15 mouse cellular contexts compared by ENCODE assay signal in the genomic region with DNA sequence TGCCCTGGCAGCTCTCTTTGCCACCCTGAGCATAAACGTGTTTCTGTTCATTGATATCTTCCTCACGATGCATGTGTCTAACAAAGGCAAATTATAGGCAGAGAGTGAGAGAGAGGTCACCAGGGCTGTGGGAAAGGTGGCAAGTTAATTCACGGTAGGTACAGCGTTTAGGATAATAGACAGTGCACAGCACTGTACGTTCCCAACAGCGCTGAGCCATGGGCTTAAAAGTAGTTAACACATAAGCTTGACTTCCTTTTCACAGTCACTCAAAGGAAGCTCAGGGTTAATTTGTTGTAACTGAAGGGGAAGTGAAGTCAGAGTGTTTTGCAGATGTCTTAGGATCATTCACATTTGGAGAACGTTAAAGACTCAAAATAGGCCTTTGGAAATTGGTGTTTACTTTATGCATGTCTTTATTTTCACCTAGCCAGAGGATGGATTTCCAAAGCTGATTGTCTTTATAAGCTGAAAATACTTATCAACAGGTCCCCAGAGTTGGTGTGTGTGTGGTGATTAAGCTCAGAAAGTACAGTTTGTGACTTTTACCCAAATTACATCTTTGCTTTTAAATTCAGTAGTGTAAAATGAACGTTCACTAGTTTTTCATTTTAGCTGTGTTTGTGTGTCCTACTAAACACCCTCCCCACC. TPM values are rescaled to one million over a fixed set of nuclear protein-coding genes. Genes with fewer than 3 reads are reported as not detected.
DNase-seq lines count a peak whose midpoint lies in the region; ATAC-seq lines count a peak whose summit lies in the region.
"Had no signal": no experiment of that assay in that cellular context is flagged by ENCODE, and none has a peak within 500 bp of the region (broad histone marks: within the 10 kb centered on the region; RNA-seq: fewer than 3 reads in every experiment).

No protein-coding gene starts in this region.

- peak; percentile 35 to 58 for DNase-seq in spleen, postnatal 36 days (ENCODE audit: low spot score in 2 of 2)
- no peak for DNase-seq in spleen, adult 12 weeks (ENCODE audit: low spot score)
- DNase-seq in thymus, postnatal 25 days, result peak; percentile 50
- DNase-seq in gastrocnemius, postnatal 25 days, result no peak
- no peak for DNase-seq in hindbrain, embryonic 10.5 days (ENCODE audit: low spot score)
- DNase-seq in embryo, embryonic 10 days (ENCODE audit: low spot score), result no peak
- DNase-seq: heart, adult 11 months; heart, postnatal 10 days; kidney, postnatal 25 days; lung, postnatal 4 days; right cerebral cortex, postnatal 14 days had no signal

- no peaks in the 10 kb centered on the region for H3K4me1 ChIP-seq in hindbrain, embryonic 10.5 days (replicated peaks)
- H3K4me1 ChIP-seq: intestine, embryonic 15.5 days had no signal

- ATAC-seq in erythroid progenitor cell, adult 5-6 weeks (replicated peaks; ENCODE audit: low FRiP score, poor library complexity, severe bottlenecking), result peak; percentile 22; the same call in 1 of the 2 replicates
- ATAC-seq: intestine, embryonic 15.5 days had no signal

- no peaks in the 10 kb centered on the region for H3K9me3 ChIP-seq in hindbrain, embryonic 10.5 days
- H3K9me3 ChIP-seq: intestine, embryonic 15.5 days had no signal

- peak overlapping the region; percentile 70 for H3K27ac ChIP-seq in macrophage
- no peak overlapping the region for H3K27ac ChIP-seq in hindbrain, embryonic 10.5 days
- H3K27ac ChIP-seq: intestine, embryonic 15.5 days had no signal

- H3K4me3 ChIP-seq in macrophage (ENCODE audit: inconsistent target), result no peak overlapping the region
- H3K4me3 ChIP-seq in hindbrain, embryonic 10.5 days, result no peak overlapping the region
- H3K4me3 ChIP-seq: intestine, embryonic 15.5 days had no signal

- H3K79me2 ChIP-seq in macrophage (ENCODE audit: inconsistent target), result peaks cover 33% of the 10 kb centered on the region; the same call in 1 of the 2 replicates

- 15% methylated on average over 8 of the region's 8 CpGs for WGBS in macrophage (ENCODE audit: missing documents)
- WGBS in hindbrain, embryonic 10.5 days, result 92% methylated on average over 8 of the region's 8 CpGs

- H3K36me3 ChIP-seq in macrophage (ENCODE audit: inconsistent target), result 0 out of 2 replicates have a peak, but pooled peaks cover under 1% of the 10 kb centered on the region
- H3K36me3 ChIP-seq in hindbrain, embryonic 10.5 days, result peaks cover 64% of the 10 kb centered on the region

- H3K27me3 ChIP-seq in hindbrain, embryonic 10.5 days (ENCODE audit: insufficient read depth, poor library complexity, severe bottlenecking), result no peaks in the 10 kb centered on the region
- H3K27me3 ChIP-seq: intestine, embryonic 15.5 days had no signal

RNA-seq across cellular contexts. Expression of gene Gpr18, which starts 9.1 kb away (rescaled TPM):
- 4.0 TPM in 1 of 2 replicates, not detected in the other for total RNA-seq in erythroid progenitor cell, adult 5-6 weeks (2015; ENCODE audit: low replicate concordance)
- 0.64 and 2.9 TPM in 2 replicates for total RNA-seq in erythroid progenitor cell, adult 5-6 weeks (2017; ENCODE audit: low replicate concordance)
- total RNA-seq in macrophage (2018; cell fraction: chromatin; rRNA removed), result 1 to 10 TPM in 6 of 26 experiments, under 1 TPM in 8, not detected in 12; 0.33 to 5.1 (median 0.94) TPM
- 10 to 100 TPM in 1 of 26 experiments, 1 to 10 TPM in 14, under 1 TPM in 11; 0.12 to 14.1 (median 2.8) TPM for total RNA-seq in macrophage (2018; cell fraction: cytosol; rRNA removed)
- 10 to 100 TPM in 1 of 26 experiments, 1 to 10 TPM in 14, under 1 TPM in 1, not detected in 10; 0.44 to 13.9 (median 3.5) TPM for total RNA-seq in macrophage (2018; cell fraction: nucleus; rRNA removed)
- 0.20 to 0.28 TPM (median 0.22 TPM) in 3 replicates for polyA plus RNA-seq in macrophage (2018)
- not detected for total RNA-seq in gastrocnemius, postnatal 25 days (2021)
- polyA plus RNA-seq in hindbrain, embryonic 10.5 days (2016; fragmentation: Nextera tagmentation; extraction: Ambion mirVana), result 0.20 and 0.21 TPM in 2 replicates
- polyA plus RNA-seq: limb, embryonic 14.5 days had no signal

RNA-seq across cellular contexts. Expression of gene Ubac2, which starts 28.0 kb away (rescaled TPM):
- 8.4 and 23.4 TPM in 2 replicates for total RNA-seq in erythroid progenitor cell, adult 5-6 weeks (2015; ENCODE audit: low replicate concordance)
- total RNA-seq in erythroid progenitor cell, adult 5-6 weeks (2017; ENCODE audit: low replicate concordance), result 6.2 and 6.4 TPM in 2 replicates
- total RNA-seq in macrophage (2018; cell fraction: chromatin; rRNA removed), result 10 to 100 TPM in 24 of 26 experiments, 1 to 10 TPM in 2; 7.3 to 30.5 (median 18.2) TPM
- 10 to 100 TPM; 16.4 to 36.6 (median 25.8) TPM for total RNA-seq in macrophage (2018; cell fraction: cytosol; rRNA removed)
- total RNA-seq in macrophage (2018; cell fraction: nucleus; rRNA removed), result 10 to 100 TPM; 10.4 to 35.9 (median 23.6) TPM
- 14.7 to 27.5 TPM (median 24.4 TPM) in 3 replicates for polyA plus RNA-seq in macrophage (2018)
- 10 to 100 TPM; 22.9 to 24.4 TPM for total RNA-seq in gastrocnemius, postnatal 25 days (2021)
- 69.4 and 70.9 TPM in 2 replicates for polyA plus RNA-seq in hindbrain, embryonic 10.5 days (2016; fragmentation: Nextera tagmentation; extraction: Ambion mirVana)

RNA-seq across cellular contexts. Expression of gene Gpr183, which starts 58.5 kb away (rescaled TPM):
- 2.5 and 4.3 TPM in 2 replicates for total RNA-seq in erythroid progenitor cell, adult 5-6 weeks (2015; ENCODE audit: low replicate concordance)
- total RNA-seq in erythroid progenitor cell, adult 5-6 weeks (2017; ENCODE audit: low replicate concordance), result 1.2 and 1.5 TPM in 2 replicates
- 1 to 10 TPM in 13 of 26 experiments, under 1 TPM in 10, not detected in 3; 0.39 to 6.8 (median 1.9) TPM for total RNA-seq in macrophage (2018; cell fraction: chromatin; rRNA removed)
- 10 to 100 TPM in 1 of 26 experiments, 1 to 10 TPM in 19, under 1 TPM in 6; 0.40 to 10.8 (median 3.0) TPM for total RNA-seq in macrophage (2018; cell fraction: cytosol; rRNA removed)
- total RNA-seq in macrophage (2018; cell fraction: nucleus; rRNA removed), result 10 to 100 TPM in 1 of 26 experiments, 1 to 10 TPM in 19, under 1 TPM in 6; 0.17 to 27.4 (median 2.0) TPM
- polyA plus RNA-seq in macrophage (2018), result 2.6 to 26.1 TPM (median 8.0 TPM) in 3 replicates
- under 1 TPM; 0.38 to 0.43 TPM for total RNA-seq in gastrocnemius, postnatal 25 days (2021)
- polyA plus RNA-seq in hindbrain, embryonic 10.5 days (2016; fragmentation: Nextera tagmentation; extraction: Ambion mirVana), result 2.0 and 2.4 TPM in 2 replicates

Comparison
In these comparisons a context has a peak if more than half of its experiments do, and no peak if none do; other contexts are left out.
1. DNase-seq: peak in spleen, postnatal 36 days (2 of 2) and thymus, postnatal 25 days (single experiment); none in spleen, adult 12 weeks (single experiment), gastrocnemius, postnatal 25 days (single experiment), hindbrain, embryonic 10.5 days (single experiment) and embryo, embryonic 10 days (single experiment).